Mouse (Mus musculus) heart, adult 11 months (tissue): ENCODE measurements at regions not wholly inside any gene's neighbourhood (a gene's known extent, or its start where the extent isn't known, plus 50 kb on each side); places are given as distances from the start of the nearest gene placed in this dataset.

Experiments
- DNase-seq: peaks from one replicate; pipeline ENCODE4 v3.0.0; 2022

DNA sequence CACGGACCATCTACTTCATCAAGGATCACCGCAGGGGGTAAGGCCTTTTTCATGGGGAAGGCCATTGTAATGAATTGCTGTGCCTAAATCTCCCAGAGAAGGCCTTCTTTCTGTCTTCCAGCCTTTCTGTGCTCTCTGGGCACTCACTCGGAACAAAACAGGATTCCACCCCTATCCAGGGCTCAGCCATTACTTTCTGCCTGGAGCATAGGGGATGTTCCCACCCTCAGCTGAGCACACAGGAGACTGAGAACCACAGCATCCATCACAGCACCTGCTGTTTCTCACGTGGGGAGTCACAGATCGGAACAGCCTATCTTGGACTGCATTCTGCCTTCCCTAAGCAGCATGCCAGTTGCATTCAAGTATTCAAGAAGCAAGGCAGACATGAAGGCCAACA lies 4071.8 kb upstream of the Gm7489 start:
- no peak for DNase-seq

- DNase-seq, result no peak
These were observed 4024.4 kb upstream of the Gm7489 start for GRCm38 (mm10) chr15:49860331-49860730.

GRCm38 (mm10) chr15:49874555-49874954 lies 4010.2 kb upstream of the Gm7489 start:
- peak; percentile 43 for DNase-seq

GRCm38 (mm10) chr15:49885947-49886346 lies 3998.8 kb upstream of the Gm7489 start:
- no peak for DNase-seq

DNA sequence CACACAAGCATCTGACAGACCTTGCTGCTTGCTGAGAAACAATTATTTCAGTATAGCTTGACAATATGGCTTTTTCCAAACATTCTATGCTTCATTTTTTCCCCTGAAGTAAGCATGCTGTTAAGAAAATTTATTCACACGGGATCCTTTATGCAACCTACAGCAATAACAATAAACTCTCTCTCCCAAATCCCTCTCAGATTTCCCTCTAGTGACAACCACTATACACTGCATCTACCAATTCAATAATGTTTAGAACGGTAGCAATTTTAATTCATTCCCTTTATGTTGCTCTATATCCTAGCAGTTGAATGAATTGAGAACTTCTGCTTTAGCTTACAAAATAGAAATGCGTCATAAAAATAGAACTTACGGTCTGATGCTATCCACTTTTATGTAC lies 3988.7 kb upstream of the Gm7489 start:
- DNase-seq, result no peak

GRCm38 (mm10) chr15:49898783-49899182 lies 3985.9 kb upstream of the Gm7489 start:
- DNase-seq, result no peak

DNA sequence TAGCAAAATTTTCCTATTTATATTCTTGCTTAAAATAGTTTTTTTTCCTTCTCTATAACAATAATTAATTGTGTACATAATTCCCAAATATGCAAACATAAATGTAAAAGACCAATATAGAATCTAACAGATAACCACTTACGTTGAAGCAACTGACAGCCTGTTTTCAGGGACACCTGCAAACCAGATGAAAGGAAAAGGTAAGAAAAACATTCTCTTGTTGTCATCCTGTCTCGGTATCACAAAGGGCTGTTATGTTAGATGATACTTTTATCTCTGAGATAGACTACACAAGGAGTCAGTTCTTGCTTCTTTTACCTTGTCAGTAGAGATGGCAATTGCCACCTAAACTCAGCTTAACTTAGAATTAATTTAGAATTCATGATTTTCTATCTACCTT lies 3984.9 kb upstream of the Gm7489 start:
- DNase-seq, result peak; percentile 59
